In genomic region chr14:33989201-33989600, GRCm38 (mm10) we compare ENCODE assay signal across 38 mouse cellular contexts. TPM values are rescaled to one million over a fixed set of nuclear protein-coding genes. Genes with fewer than 3 reads are reported as not detected.
DNase-seq lines count a peak whose midpoint lies in the region.
"Had no signal": no experiment of that assay in that cellular context is flagged by ENCODE, and none has a peak within 500 bp of the region (broad histone marks: within the 10 kb centered on the region; RNA-seq: fewer than 3 reads in every experiment).

No protein-coding gene starts in this region.

- WGBS in heart, embryonic 10.5 days = 59% methylated on average over 3 of the region's 3 CpGs

- H3K36me3 ChIP-seq in heart, embryonic 10.5 days = no peaks in the 10 kb centered on the region
- H3K36me3 ChIP-seq: embryonic facial prominence, embryonic 10.5 days; embryonic facial prominence, embryonic 13.5 days; forebrain, embryonic 10.5 days; G1E; heart, embryonic 12.5 days; heart, embryonic 15.5 days; hindbrain, embryonic 12.5 days; hindbrain, embryonic 15.5 days had no signal

- H3K27me3 ChIP-seq in heart, embryonic 10.5 days (ENCODE audit: insufficient read depth, poor library complexity, severe bottlenecking) = peaks cover 21% of the 10 kb centered on the region
- H3K27me3 ChIP-seq: embryonic facial prominence, embryonic 13.5 days; forebrain, embryonic 13.5 days; heart, embryonic 12.5 days; heart, embryonic 15.5 days; hindbrain, embryonic 12.5 days; hindbrain, embryonic 15.5 days; Patski had no signal

- peak; percentile 28 for DNase-seq in heart, embryonic 10.5 days (ENCODE audit: low spot score)
- DNase-seq in heart, postnatal 10 days = no peak
- DNase-seq in testis, postnatal 10 days (ENCODE audit: low spot score) = peak; percentile 13
- DNase-seq in testis, postnatal 14 days (ENCODE audit: low spot score) = no peak
- DNase-seq in ZHBTc4 (ENCODE audit: low read depth, low spot score) = peak; percentile 57
- DNase-seq in left cerebral cortex, postnatal 10 days (ENCODE audit: extremely low spot score in 1 of 2, low spot score in 2 of 2) = no peak
- DNase-seq: adrenal gland, adult 8-10 months; adrenal gland, postnatal 25 days; cerebellum, adult 11-12 months; cerebellum, adult 8-10 months; cerebellum, postnatal 10 days; cerebellum, postnatal 36 days; embryo, embryonic 11 days; gastrocnemius, postnatal 10 days; gastrocnemius, postnatal 36 days; heart, postnatal 14 days had no signal

- H3K4me3 ChIP-seq in heart, embryonic 10.5 days = no peak overlapping the region
- H3K4me3 ChIP-seq: embryonic facial prominence, embryonic 10.5 days; embryonic facial prominence, embryonic 13.5 days; forebrain, embryonic 10.5 days; forebrain, embryonic 13.5 days; heart, embryonic 12.5 days; heart, embryonic 15.5 days; hindbrain, embryonic 12.5 days; hindbrain, embryonic 15.5 days had no signal

- peaks cover 9% of the 10 kb centered on the region; the same call in 1 of the 2 replicates for H3K4me1 ChIP-seq in heart, embryonic 10.5 days
- H3K4me1 ChIP-seq: embryonic facial prominence, embryonic 10.5 days; embryonic facial prominence, embryonic 13.5 days; forebrain, embryonic 13.5 days; hindbrain, embryonic 12.5 days; hindbrain, embryonic 15.5 days had no signal

- no peak overlapping the region for H3K27ac ChIP-seq in heart, embryonic 10.5 days
- H3K27ac ChIP-seq: embryonic facial prominence, embryonic 10.5 days; embryonic facial prominence, embryonic 13.5 days; forebrain, embryonic 10.5 days; forebrain, embryonic 13.5 days; heart, embryonic 15.5 days; hindbrain, embryonic 12.5 days; hindbrain, embryonic 15.5 days had no signal

- intact Hi-C loops in heart, postnatal 10 days (cut with DNase I) = no loop called here
- intact Hi-C loops in left cerebral cortex, postnatal 10 days (cut with DNase I) = no loop called here

- no peaks in the 10 kb centered on the region for H3K9me3 ChIP-seq in heart, embryonic 10.5 days
- H3K9me3 ChIP-seq: embryonic facial prominence, embryonic 10.5 days; embryonic facial prominence, embryonic 13.5 days; forebrain, embryonic 10.5 days; forebrain, embryonic 13.5 days; heart, embryonic 12.5 days; heart, embryonic 15.5 days; hindbrain, embryonic 12.5 days; hindbrain, embryonic 15.5 days had no signal

RNA-seq across cellular contexts. Expression of gene Zfp488, which starts 10.6 kb away (rescaled TPM):
- polyA plus RNA-seq in heart, embryonic 10.5 days (2016; fragmentation: Nextera tagmentation; extraction: Ambion mirVana) = 0.03 and 0.12 TPM in 2 replicates
- total RNA-seq in heart, postnatal 10 days (2021) = under 1 TPM in 1 of 2 experiments, not detected in 1; 0.07 TPM
- total RNA-seq in left cerebral cortex, postnatal 10 days (2021) = 1 to 10 TPM; 3.4 to 5.0 TPM
- total RNA-seq: gastrocnemius, adult 18-20 months; gastrocnemius, postnatal 36 days; granulocyte monocyte progenitor cell, adult 5-6 weeks; heart, adult 8-10 months; heart, postnatal 14 days; hematopoietic stem cell, adult 5-6 weeks had no signal
- polyA plus RNA-seq: activated CD4-positive, CD25-positive, alpha-beta regulatory T cell, adult 4 months; C2C12; CD4-positive, CD25-positive, alpha-beta regulatory T cell, adult 4 months; G1E; heart, embryonic 12.5 days; heart, embryonic 15.5 days had no signal

RNA-seq across cellular contexts. Expression of gene Gm30083, which starts 25.8 kb away (rescaled TPM):
- not detected in 2 replicates for polyA plus RNA-seq in heart, embryonic 10.5 days (2016; fragmentation: Nextera tagmentation; extraction: Ambion mirVana)
- total RNA-seq in heart, postnatal 10 days (2021) = not detected
- not detected for total RNA-seq in left cerebral cortex, postnatal 10 days (2021)
- total RNA-seq: adrenal gland, adult 8-10 months; adrenal gland, postnatal 25 days; G1E; gastrocnemius, adult 18-20 months; gastrocnemius, postnatal 10 days; gastrocnemius, postnatal 36 days; granulocyte monocyte progenitor cell, adult 5-6 weeks; heart, adult 8-10 months; heart, postnatal 14 days; hematopoietic stem cell, adult 5-6 weeks had no signal
- polyA plus RNA-seq: activated CD4-positive, CD25-positive, alpha-beta regulatory T cell, adult 4 months; brain, embryonic 14.5 days; C2C12; CD4-positive, CD25-positive, alpha-beta regulatory T cell, adult 4 months; cortical plate, adult 2 months; embryonic facial prominence, embryonic 10.5 days; embryonic facial prominence, embryonic 13.5 days; forebrain, embryonic 10.5 days; forebrain, embryonic 13.5 days; forebrain, embryonic 16.5 days; G1E; heart, embryonic 12.5 days; heart, embryonic 15.5 days; hindbrain, embryonic 12.5 days; hindbrain, embryonic 15.5 days; intestine, embryonic 14.5 days; intestine, postnatal 0 days; Patski had no signal

RNA-seq across cellular contexts. Expression of gene Gm5460, which starts 27.4 kb away (rescaled TPM):
- polyA plus RNA-seq in heart, embryonic 10.5 days (2016; fragmentation: Nextera tagmentation; extraction: Ambion mirVana) = not detected in 2 replicates
- not detected for total RNA-seq in heart, postnatal 10 days (2021)
- total RNA-seq in left cerebral cortex, postnatal 10 days (2021) = not detected
- total RNA-seq: adrenal gland, postnatal 25 days; G1E; gastrocnemius, adult 18-20 months; gastrocnemius, postnatal 10 days; gastrocnemius, postnatal 36 days; granulocyte monocyte progenitor cell, adult 5-6 weeks; heart, adult 8-10 months; heart, postnatal 14 days; hematopoietic stem cell, adult 5-6 weeks had no signal
- polyA plus RNA-seq: activated CD4-positive, CD25-positive, alpha-beta regulatory T cell, adult 4 months; brain, embryonic 14.5 days; C2C12; CD4-positive, CD25-positive, alpha-beta regulatory T cell, adult 4 months; cortical plate, adult 2 months; embryonic facial prominence, embryonic 10.5 days; embryonic facial prominence, embryonic 13.5 days; forebrain, embryonic 10.5 days; forebrain, embryonic 13.5 days; forebrain, embryonic 16.5 days; G1E; heart, embryonic 12.5 days; heart, embryonic 15.5 days; hindbrain, embryonic 12.5 days; hindbrain, embryonic 15.5 days; intestine, embryonic 14.5 days; intestine, postnatal 0 days; Patski had no signal

RNA-seq across cellular contexts. Expression of gene Rbp3, which starts 35.4 kb away (rescaled TPM):
- 0.05 and 0.36 TPM in 2 replicates for polyA plus RNA-seq in heart, embryonic 10.5 days (2016; fragmentation: Nextera tagmentation; extraction: Ambion mirVana)
- not detected for total RNA-seq in heart, postnatal 10 days (2021)
- total RNA-seq in left cerebral cortex, postnatal 10 days (2021) = under 1 TPM in 1 of 2 experiments, not detected in 1; 0.06 TPM
- total RNA-seq: adrenal gland, adult 8-10 months; adrenal gland, postnatal 25 days; gastrocnemius, adult 18-20 months; gastrocnemius, postnatal 10 days; gastrocnemius, postnatal 36 days; granulocyte monocyte progenitor cell, adult 5-6 weeks; heart, adult 8-10 months; heart, postnatal 14 days; hematopoietic stem cell, adult 5-6 weeks had no signal
- polyA plus RNA-seq: activated CD4-positive, CD25-positive, alpha-beta regulatory T cell, adult 4 months; C2C12; CD4-positive, CD25-positive, alpha-beta regulatory T cell, adult 4 months; cortical plate, adult 2 months; embryonic facial prominence, embryonic 13.5 days; forebrain, embryonic 10.5 days; forebrain, embryonic 13.5 days; forebrain, embryonic 16.5 days; G1E; hindbrain, embryonic 12.5 days; intestine, embryonic 14.5 days; intestine, postnatal 0 days; Patski had no signal

RNA-seq across cellular contexts. Expression of gene Gdf2, which starts 48.4 kb away (rescaled TPM):
- polyA plus RNA-seq in heart, embryonic 10.5 days (2016; fragmentation: Nextera tagmentation; extraction: Ambion mirVana) = 0.69 and 4.3 TPM in 2 replicates
- total RNA-seq in heart, postnatal 10 days (2021) = under 1 TPM; 0.10 to 0.17 TPM
- not detected for total RNA-seq in left cerebral cortex, postnatal 10 days (2021)
- total RNA-seq: adrenal gland, adult 8-10 months; adrenal gland, postnatal 25 days; gastrocnemius, adult 18-20 months; gastrocnemius, postnatal 10 days; gastrocnemius, postnatal 36 days; granulocyte monocyte progenitor cell, adult 5-6 weeks; hematopoietic stem cell, adult 5-6 weeks had no signal
- polyA plus RNA-seq: activated CD4-positive, CD25-positive, alpha-beta regulatory T cell, adult 4 months; brain, embryonic 14.5 days; C2C12; CD4-positive, CD25-positive, alpha-beta regulatory T cell, adult 4 months; cortical plate, adult 2 months; embryonic facial prominence, embryonic 10.5 days; forebrain, embryonic 10.5 days; forebrain, embryonic 13.5 days; forebrain, embryonic 16.5 days; G1E; intestine, postnatal 0 days; Patski had no signal

Comparison
In these comparisons a context has a peak if more than half of its experiments do, and no peak if none do; other contexts are left out.
1. DNase-seq: peak in heart, embryonic 10.5 days (single experiment), testis, postnatal 10 days (single experiment) and ZHBTc4 (single experiment); none in heart, postnatal 10 days (0 of 2), testis, postnatal 14 days (single experiment) and left cerebral cortex, postnatal 10 days (0 of 2).
2. RNA of gene Zfp488, which starts 10.6 kb away (total RNA-seq): 3.4 to 5.0 TPM in left cerebral cortex, postnatal 10 days; 0.07 TPM in heart, postnatal 10 days; every median in the first group is over 4 times any median in the second.